Mouse (Mus musculus): ENCODE measurements around the gene Slco2b1.
A peak's percentile ranks its signal among the peaks of the same experiment; 100 is the strongest.
"Not testable (repeated sequence)": the region's sequence is repeated elsewhere in the genome, so short reads cannot be mapped to it uniquely, and the experiment has no call there.

Slco2b1 gene

DNA sequence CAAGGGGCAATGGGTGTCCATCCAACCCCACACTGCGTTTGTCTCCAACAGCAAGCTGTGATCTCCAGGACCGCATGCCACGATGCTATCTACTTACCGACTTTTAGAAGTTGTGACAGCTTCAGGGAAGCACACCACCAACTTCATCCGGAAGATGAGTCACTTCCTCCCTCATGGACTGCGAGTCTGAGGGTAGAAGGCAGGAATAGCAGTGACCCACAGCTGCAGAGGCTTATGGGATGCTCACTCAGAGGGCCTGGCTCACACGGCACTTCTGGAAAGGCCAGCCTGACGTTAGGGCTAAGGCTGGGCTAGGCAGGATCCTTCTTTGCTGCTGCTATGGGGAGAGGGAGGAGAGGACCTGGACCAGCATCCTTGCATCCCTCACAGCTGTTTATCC lies at the start of gene Slco2b1:
Gene Slco2b1 (minus strand): TSS at position 175 of the 400 bp plus-strand sequence.
- DNase-seq, result peak; percentile 32 to 48

DNA sequence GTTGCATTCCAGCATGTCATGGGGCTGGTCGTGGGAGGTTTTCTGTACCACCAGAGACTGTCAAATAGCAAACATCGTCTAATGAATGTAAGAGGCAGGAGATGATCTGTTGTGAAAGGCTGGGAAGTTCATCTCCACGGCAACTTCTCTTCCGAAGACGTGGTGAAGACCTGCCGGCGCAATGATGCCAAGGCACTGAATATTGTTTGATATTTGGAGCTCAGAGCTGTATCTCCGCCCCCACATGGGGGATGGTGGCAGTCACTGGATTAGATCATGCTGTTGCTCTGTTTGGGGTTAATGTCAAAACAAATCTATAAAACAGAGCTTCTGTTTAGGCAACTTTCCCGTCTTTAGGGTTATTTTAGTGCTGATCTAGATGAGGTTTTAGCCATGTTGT lies 28.1 kb upstream of the Slco2b1 start:
- no peak for DNase-seq

DNA sequence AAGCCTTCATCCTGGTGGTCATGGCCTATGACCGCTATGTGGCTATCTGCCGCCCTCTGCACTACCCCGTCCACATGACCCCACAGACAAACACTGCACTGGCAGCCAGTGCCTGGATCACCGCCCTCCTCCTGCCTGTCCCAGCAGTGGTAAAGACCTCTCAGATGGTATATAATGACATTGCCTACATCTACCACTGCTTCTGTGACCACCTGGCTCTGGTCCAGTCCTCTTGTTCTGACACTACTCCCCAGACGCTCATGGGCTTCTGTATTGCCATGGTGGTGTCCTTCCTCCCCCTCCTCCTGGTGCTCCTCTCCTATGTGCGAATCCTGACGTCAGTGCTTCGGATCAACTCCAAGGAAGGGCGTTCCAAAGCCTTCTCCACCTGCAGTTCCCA lies 24.4 kb upstream of the Slco2b1 start:
- not testable (repeated sequence) for DNase-seq

DNA sequence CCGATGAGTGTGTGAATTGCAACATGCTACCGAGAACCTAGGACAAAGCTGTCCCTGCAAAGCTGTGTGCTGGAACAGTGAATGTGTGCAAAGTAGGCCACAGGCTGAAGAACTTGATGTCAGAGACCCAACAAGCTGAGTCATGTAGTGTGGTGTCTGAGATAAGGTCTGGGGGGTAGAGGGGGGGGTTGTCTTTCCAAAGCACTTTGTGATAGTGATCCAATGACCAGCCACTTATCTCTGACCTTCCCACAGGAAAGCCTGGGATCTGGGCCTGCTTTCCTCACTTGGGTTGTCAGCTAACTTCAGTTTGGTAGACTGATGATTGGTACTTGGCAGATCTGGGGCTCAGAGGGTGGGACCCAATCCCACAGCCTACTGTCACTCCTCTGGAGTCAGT lies 23.5 kb upstream of the Slco2b1 start:
- no peak for DNase-seq

DNA sequence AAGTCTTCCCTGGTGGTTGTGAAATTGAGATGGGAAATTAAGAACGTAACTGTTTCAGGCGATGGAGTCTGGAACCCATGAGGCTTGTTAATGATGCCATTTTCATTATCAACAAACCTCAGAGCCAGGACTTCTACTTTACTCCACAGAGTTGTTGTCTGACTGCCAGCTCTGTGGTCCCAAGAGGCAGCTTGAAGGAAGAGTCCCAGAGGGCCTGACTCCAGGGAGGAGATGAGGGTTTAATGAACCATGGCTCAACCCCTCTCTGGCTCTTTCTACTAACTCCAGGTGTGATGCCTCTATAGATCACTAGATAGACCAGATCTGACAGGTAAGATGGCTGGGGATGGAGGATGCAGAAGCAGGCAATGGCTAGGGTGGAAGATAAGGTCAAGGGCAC lies 18.8 kb upstream of the Slco2b1 start, which contains the start of gene Olfr520:
Gene Olfr520 (plus strand): TSS at position 301 of the 400 bp plus-strand sequence.
- DNase-seq, result no peak

DNA sequence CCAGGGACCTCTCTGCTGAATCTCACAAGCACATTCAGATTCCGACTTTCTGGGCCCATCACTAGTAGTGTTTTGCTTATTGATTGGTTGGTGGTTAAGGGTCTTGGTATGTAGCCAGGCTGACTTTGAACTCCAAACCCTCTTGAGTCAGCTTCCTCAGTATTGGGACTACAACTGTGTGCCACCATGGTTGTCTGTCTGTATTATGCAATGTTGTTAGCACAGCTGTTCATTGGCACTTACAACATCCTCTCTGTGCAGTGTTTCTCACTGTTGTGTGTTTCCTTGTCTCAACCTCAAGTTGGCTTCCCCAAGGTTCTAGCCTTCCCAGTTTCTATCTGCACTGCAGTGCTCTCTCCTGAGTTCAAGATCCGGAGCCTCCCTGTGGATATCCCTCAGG lies 5.4 kb upstream of the Slco2b1 start:
- no peak for DNase-seq

DNA sequence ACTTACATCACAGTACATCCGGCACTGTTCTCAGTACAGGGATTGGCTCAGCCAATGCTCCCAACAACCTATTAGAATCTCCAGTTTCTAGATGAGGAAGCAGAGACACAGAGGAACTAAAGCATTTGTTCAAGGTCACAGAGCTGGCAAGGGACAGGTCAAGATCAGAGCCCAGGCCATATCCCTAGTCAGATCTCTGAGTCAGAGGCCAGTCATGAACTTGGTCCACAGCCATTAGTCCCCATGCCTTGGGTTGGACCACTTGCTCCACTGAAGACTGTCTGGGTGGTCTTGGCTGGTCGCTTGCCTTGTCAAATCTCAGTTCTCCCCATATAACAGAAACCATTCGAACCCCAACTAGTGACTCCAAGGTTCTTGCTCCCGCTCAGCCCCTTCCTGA lies 1.3 kb upstream of the Slco2b1 start:
- no peak for DNase-seq

DNA sequence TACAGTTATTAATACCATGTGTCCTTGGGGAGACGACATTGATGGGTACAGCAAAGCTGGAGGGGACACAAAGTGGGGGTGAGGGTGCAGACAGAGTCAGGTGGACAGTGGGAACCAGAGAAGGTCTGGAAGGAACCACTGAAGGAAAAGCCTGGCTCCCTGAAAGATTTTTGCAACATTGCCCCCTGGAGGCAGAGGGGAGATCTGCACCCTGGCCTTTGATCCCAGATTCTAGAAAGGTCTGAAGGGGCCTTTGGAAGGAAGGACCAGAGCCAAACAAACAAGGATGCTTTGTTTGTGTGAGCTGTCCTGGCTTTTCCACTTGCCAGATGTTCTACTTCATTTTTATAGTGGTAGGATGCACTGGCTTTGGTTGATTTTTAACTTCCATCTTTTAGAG lies 664 bp downstream of the Slco2b1 start:
- peak; percentile 64 to 83 for DNase-seq

DNA sequence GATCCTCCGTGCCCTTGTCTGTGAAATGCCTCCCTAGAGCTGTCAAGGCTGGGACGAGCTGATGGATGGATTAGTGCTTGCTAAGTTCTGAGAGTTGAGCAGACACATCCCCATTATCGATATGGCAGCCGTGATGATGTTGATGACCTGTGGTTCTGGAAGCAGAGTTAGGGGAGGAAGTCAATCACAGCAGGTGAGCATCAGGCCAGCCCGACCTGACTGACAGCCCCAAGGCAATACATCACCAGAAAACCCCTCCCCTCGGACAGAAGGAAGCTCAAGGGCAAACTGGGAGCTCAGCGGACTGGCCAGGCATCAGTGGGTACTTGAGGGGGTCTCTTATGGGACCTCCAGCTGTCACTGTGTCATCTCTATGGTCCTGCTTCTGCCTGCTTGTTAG lies 1.1 kb downstream of the Slco2b1 start:
- no peak for DNase-seq

DNA sequence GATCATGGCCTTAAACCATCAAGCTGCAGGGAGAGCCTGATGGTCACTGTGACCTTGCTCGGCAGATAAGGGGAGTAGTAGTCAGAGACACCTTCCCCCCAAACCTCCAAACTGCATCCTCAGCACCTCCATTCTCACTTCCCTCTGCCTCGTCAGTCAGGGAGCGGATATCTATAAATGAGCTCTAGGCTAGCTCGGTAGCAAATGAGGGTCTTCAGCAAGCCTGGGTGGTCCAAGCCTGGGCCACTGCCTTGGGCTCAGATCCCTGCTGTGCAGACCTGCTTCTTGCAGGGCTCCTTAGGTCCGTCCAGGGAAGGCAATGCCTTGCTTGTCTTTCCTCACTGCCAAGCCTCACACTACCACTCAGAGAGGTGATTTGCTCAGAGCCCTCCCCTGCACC lies 2.4 kb downstream of the Slco2b1 start:
- DNase-seq, result no peak

DNA sequence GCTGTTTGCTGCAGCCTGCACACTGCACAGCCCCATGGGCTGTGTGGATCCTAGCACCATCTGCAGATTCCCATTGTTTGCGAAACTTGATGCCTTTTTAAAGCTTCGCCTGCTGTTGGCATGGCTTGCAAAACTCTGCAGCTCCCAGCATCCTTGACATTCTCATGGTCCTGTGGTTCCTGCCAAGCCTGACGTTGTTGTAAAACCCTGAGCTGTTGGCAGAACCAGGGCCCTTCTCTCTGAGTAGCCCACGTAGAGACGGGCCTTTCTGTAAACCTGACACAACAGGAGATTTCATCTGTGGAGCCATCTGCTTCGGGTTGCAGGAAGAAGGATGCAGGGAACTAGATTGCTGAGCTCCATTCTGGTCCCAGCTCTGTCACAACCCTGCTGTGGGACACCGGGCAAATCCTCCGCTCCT lies 2.8 kb downstream of the Slco2b1 start:
- DNase-seq, result no peak

DNA sequence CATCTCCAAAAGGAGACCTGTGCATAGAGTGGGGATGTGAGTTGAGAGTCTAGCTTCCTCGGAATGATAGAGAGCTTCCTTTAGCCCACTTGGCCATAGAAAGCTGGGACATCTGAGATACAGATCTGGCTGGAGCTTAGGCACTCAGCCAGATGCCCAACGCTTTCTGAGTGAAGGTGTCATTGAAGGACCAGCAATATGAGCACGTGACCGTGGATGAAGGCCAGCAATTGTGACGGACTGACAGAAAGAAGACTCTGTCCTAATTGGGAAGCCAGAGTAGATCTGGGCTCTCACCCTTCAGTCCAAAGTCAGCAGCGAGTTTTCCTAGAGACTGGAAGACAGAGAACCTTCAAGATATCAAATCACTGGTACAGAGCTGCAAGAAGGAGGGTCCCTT lies 3.5 kb downstream of the Slco2b1 start:
- peak in 1 of 2 experiments; percentile 30 for DNase-seq

DNA sequence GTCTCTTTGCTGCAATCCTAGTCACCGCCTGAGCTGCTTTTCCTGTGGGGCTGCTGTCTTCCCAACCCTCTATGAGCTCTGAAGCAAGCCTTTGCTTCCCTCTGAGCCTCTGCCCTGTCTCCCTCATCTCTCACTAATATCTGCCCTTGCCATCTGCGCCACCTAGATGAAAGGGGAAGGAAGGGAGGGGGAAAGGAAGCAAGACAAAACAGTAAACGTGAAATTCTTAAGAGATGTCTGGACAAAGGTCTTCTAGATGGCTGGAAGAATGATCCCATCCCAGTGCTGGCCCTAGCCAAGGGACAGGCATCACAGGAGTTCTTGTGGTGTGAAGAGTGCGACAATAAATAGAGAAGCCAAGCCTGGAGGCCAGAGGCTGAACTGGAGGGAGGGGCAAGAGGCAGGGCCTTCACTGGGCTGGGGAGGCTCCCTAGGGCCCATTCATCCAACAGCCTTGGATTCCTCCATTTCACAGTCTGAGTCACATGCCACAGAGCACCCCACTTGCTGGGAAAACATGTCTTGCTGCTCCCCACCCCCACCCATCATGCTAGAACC lies 4.0 kb downstream of the Slco2b1 start:
- peak; percentile 48 to 55 for DNase-seq

DNA sequence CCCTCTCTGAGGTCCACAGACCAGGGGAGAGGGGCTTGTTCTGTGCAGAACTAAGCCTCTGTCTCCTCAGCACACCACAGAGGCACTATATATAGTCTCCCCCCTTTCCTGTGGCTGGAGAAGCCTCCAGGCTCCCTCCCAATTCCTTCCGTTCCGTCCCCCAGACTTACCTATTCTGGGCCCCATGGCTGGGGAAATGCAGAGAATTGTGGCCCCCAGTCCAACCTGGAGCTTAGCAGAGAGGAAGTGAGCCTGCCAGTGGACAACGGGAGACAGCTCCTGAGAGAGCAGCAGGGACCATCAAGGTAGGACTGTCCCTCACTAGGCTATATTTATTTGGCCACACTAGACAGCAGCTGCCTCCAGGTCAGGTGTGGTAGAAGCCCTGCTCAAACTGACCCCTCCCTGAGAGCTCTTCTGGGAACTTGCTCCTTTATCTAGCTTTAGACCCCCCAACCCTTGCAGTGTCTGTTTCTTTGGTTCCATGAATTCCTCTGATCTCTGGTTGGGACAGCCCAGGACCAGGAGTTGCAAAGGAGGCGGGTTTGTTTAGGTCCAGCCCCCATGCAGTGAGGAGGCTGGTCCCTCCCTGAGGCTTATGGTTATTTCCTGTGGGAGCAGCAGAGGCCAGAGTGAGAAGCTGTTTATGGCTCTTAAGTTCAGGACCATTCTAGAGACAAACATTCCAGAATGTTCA lies 4.7 kb downstream of the Slco2b1 start:
- DNase-seq, result peak; percentile 46 to 61

DNA sequence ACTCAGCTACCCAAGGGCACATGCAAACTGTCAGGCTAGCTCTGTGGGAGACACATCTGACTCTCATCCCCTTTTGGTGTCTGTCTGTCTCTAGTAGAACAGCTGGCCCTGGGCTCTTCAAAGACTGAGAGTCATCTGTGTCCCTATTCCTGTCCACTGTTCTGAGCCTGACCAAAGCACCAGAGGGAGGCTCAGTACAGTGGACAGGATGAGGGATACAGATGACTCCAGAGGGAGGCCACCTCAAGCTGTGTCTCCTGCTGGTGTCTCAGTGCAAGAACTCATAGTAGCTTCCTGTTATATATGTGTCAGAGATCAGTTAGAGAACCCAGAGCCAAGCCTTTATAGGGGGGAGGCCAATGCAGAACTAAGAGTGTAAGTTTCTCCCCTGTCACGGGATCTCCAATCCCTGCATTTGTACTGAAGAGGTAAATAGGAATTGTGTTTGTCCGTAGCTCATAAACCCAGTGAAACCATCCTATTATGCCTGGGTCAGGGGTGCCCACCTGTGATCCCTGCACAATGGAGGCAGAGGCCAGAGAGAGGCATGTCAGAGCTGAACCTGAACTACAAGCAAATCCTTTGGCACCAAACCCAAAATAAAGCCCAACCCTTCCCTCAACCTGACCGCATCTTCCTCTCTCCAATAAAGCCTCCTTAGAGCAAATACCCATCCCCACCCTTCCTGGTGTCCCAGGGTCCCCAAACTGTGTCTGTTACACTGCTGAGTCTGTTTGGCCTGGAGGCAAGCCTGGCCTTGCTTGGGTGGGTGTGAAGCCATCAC lies 6.2 kb downstream of the Slco2b1 start:
- DNase-seq, result no peak

DNA sequence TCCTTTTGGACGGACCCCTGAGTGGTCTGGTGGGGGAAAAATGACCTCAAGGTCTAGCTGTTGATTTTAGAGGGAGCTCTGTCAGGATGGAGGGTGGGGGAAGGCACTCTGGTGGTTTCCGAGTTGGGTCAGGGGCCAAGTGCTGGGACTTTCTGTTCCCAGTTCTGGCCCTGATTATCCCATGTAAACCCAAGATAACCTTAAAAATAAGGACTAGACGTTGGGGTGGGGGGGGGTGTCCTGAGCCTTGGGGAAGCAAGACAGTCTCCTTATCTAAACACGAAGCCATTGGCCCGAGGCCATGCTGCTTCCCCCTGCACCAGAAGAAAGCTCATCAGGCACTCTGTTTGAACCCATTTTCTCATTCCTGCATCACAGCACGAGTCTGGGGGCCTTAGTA lies 8.9 kb downstream of the Slco2b1 start:
- peak; percentile 53 to 64 for DNase-seq

DNA sequence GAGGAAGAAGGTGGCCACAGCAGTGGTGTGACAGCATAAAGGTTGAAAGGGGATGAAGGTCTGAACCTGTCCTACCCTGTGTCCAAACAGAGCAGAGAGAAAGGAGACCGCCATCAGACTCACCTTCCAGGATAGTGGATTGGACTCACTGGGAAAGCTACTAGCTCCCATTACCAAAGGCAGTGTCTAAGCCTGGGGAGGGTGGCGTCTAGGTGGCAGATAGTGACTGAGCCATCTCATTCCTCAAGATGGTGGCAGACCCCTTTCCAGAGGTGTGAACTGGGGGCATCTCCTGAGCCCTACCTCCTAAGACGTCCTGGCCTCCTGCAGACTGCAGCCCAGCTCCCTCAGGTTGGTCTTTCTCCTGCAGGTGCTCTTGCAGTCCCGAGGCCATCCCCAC lies 10.5 kb downstream of the Slco2b1 start:
- no peak for DNase-seq

DNA sequence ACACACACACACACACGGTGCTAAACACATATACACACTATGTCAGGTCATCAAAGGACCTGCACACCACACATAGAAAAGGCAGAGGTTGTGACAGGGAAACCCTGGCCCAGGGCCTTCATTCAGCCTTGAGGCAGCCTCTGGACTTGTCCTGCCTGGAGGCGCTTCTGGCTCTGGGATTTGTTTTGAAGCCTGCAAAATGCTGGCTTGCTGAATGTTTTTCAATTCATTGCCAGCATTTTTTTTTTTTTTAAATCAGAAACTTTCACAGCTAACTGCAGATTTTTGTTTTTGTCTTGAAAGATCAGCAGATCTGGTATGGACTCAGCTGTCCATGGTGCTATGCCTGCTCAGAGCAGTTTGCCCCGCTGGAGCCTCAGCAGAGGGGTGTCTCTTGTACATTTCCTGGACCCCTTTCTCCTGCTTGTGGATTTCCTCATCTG lies 11.4 kb downstream of the Slco2b1 start:
- DNase-seq, result peak; percentile 51 to 55

DNA sequence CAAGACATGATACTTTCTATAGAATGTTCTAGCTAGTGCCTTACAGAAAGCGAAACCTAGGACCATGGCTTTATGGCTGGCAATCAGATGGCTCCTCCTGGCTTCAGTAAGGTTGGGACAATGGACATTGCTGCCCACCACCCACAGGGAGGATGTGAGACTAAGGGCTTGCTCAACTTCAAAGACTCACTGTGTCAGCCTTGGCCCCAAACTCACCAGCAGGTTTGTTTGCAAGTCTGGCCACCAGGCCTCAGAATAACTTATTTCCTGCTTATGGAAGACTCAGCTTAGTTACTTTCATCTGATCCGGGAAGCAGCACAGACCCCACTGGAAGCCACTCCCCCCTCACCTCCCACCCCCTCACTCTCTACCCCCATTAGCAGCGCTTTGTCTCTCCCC lies 12.0 kb downstream of the Slco2b1 start:
- no peak for DNase-seq

DNA sequence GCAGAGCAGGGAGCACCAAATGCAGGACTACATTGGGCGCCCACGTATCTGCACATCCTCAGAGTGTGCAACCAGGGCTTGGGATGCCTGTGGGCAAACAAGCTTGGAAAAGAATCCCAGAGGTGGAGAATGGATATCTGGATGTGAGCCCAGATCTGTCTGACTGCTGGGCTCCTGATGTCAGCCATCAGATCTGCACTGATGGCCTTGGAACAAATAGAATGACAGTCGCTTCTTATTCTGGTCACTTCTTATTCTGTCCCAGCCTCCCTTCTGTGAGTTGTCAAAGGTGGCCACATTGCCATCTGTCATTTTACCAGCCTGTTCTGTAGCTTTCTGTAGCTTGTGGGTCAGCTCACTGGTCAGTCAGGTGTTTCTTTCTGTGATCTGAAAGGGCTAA lies 12.6 kb downstream of the Slco2b1 start:
- DNase-seq, result no peak

DNA sequence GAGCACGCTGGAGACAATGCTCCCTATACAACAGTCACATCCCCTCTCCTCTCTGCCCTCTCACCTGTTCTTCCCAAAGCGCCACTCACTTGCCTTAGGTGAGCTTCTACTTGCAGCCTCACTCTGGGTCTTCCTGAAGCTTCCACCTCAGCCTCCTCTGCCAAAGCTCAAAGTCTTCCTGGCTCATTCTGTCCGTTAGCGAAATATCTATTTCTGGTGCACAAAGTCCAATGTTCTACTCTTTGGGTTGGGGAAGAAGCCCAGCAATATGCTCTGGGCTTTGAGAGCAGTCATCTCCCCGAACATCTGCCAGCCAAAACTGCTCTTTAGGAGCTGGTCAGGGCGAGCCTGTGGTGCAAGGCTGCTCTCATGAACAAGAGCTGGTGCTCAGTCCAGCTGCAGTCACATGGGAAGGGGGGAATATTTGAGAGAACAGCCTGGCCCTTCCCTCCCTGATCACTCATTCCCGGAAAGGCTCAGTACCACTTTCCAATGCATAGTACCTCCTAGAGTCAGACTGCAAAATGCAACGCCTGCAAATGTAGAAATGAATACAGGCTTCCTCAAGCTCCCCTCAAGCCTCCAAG lies 15.6 kb downstream of the Slco2b1 start:
- peak; percentile 50 for DNase-seq

DNA sequence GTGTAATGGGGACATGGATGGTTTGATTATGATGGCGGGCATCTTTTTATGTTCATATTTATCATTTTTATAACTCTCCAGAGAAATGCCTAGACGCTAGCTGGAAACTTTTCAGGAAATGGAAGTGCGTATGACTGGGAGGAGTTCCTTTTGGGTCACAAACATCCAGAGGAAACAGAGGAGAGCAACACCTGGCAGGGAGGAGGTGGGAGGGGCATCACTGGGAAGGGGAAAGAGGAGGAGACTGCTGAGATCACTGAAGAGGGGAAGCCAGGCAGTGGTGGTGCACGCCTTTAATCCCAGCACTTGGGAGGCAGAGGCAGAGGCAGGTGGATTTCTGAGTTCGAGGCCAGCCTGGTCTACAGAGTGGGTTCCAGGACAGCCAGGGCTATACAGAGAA lies 16.7 kb downstream of the Slco2b1 start:
- DNase-seq, result not testable (repeated sequence)

DNA sequence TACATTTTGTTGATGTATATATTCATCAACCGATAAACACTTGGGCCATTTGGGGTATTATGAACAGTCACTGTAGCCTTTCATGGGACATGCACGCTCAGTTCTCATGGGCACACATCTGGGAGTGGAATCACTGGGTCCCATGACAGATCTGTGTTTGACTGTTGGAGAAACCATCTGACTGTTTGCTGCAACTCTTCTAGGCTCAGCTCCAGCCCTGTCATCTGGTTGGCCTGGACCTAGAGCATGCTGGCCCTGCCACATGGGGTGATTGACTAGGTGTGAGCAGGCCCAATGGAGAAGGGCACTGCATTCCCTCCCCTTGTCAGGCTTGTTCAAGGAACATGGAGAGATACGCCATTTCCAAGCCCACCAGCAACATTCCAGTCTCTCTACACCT lies 17.2 kb downstream of the Slco2b1 start:
- no peak for DNase-seq

DNA sequence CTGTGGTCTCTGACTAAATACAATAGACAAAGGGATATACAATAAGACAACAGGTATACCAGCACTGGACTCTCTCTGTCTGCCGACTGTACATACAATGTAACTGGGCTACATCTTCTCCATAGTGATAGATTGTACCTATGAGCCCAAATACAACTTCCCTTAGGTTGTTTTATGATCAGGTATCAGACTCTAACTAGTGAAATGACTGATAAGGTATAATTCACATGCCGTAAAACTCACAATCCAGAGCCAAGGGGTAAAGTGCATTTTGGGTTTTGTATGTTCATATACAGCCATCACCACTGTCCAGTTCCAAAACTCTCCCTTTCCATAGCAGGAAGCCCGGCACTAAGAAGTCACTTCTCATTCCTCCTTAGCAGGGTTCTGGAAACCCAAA lies 17.8 kb downstream of the Slco2b1 start:
- no peak for DNase-seq

Measured in kidney, postnatal 36 days (tissue).